Mouse (Mus musculus): ENCODE results near the gene Cacnb3. TPM values are rescaled to one million over a fixed set of nuclear protein-coding genes. Genes with fewer than 3 reads are reported as not detected.

Gene Cacnb3
- total RNA-seq, 1 experiment: 32.0 TPM

DNA sequence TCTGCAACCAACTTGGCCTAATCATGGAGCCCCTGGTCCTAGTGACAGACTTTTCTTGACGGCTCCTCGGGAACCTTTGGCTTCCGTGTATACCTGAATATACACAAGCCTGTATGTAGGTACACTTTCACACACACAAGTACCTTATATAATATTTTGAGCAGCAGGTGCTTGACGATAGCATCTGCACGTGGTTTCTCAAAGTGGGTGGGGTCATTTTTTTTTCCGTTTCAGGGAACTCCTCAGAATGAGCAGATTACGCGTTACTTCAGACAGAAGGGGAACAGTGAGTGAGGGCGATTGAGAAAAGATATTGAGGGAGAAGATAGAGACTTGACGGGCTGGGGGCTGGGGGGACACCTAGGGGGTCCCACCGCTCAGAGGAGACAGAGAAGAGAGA is 42.9 kb upstream of the Cacnb3 start:
- no peak for DNase-seq (ENCODE audit: low read depth, low spot score)
- no peaks in the 10 kb centered on the region for H3K36me3 ChIP-seq (ENCODE audit: control insufficient read depth, insufficient read depth, low read length, poor library complexity, severe bottlenecking)
- H3K9ac ChIP-seq (ENCODE audit: insufficient read depth, low read depth, low read length, poor library complexity, severe bottlenecking): no peak overlapping the region
- no peak overlapping the region for H3K4me3 ChIP-seq (ENCODE audit: insufficient read depth in 1 of 2, low read depth in 1 of 2, low read length in 2 of 2, poor library complexity in 1 of 2, severe bottlenecking in 1 of 2)
- in situ Hi-C loops (cut with MboI; ENCODE audit: low sequenced_read_pairs in 2 of 2, unreplicated experiment in 2 of 2): no loop called here
- H3K27ac ChIP-seq (ENCODE audit: insufficient read depth, low read depth, low read length, poor library complexity, severe bottlenecking): no peak overlapping the region
- peaks cover 6 to 7% of the 10 kb centered on the region in 2 experiments; a peak in 3 of 4 replicates for H3K4me1 ChIP-seq (ENCODE audit: control insufficient read depth in 2 of 2, insufficient read depth in 2 of 2, low read length in 2 of 2, poor library complexity in 1 of 2)
- TF ChIP-seq CHD2 (IDR thresholded peaks at IDR 0.05; ENCODE audit: low read depth, low read length) (no peak), ZNF384 (IDR thresholded peaks at IDR 0.05; ENCODE audit: low read depth, low read length) (no peak), ZC3H11A (IDR thresholded peaks at IDR 0.05; ENCODE audit: borderline replicate concordance, low read depth, low read length) (no peak), HCFC1 (IDR thresholded peaks at IDR 0.05; ENCODE audit: borderline replicate concordance, insufficient read depth, low read length) (no peak), MAFK (IDR thresholded peaks at IDR 0.05; ENCODE audit: insufficient read depth, low read depth, low read length) (no peak)
- no peaks in the 10 kb centered on the region for H3K9me3 ChIP-seq (ENCODE audit: control insufficient read depth, insufficient read depth, low read depth, low read length)

DNA sequence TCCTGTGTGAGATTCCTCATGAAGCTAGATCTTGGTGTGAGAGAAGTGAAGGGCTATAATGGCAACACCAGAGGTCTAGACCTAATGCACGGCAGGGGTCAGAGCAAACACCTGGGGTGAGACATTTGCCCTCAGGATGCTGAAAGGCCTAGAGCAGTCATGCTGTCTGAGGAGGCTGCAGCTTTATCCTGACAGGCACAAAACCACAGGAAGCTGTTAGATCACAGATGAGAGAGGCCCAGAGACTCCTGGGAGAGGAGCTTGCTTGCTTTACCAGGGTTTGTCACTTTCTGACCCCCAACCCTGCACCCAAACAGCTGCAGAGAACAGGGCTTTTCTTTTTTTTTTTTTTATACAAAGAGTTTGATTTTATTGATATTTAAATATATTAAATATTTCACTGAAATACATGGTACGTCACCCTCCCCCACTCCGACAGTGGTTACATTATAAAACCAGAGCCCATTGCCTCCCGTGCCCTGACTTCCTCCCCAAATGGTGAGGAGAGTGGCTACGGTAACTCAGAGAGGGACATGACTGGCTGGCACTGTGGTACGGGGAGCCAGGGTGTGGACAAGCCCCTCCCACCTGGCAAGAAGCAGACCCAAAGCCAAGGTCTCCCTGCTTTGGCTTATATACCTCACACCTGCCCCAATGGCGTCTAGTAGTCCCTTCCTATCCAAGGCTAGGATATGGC is 40.9 kb upstream of the Cacnb3 start:
- in situ Hi-C loops (cut with MboI; ENCODE audit: low sequenced_read_pairs in 2 of 2, unreplicated experiment in 2 of 2): no loop called here
- DNase-seq (ENCODE audit: low read depth, low spot score): no peak
- Histone ChIP-seq H3K4me3 (ENCODE audit: insufficient read depth in 1 of 2, low read depth in 1 of 2, low read length in 2 of 2, poor library complexity in 1 of 2, severe bottlenecking in 1 of 2) (no peak overlapping the region), H3K4me1 (ENCODE audit: control insufficient read depth in 2 of 2, insufficient read depth in 2 of 2, low read length in 2 of 2, poor library complexity in 1 of 2) (peaks cover 6 to 14% of the 10 kb centered on the region in 2 experiments), H3K27ac (ENCODE audit: insufficient read depth, low read depth, low read length, poor library complexity, severe bottlenecking) (no peak overlapping the region), H3K36me3 (ENCODE audit: control insufficient read depth, insufficient read depth, low read length, poor library complexity, severe bottlenecking) (no peaks in the 10 kb centered on the region; the same call in 1 of the 2 replicates), H3K9ac (ENCODE audit: insufficient read depth, low read depth, low read length, poor library complexity, severe bottlenecking) (no peak overlapping the region), H3K9me3 (ENCODE audit: control insufficient read depth, insufficient read depth, low read depth, low read length) (no peaks in the 10 kb centered on the region)
- TF ChIP-seq ZNF384 (IDR thresholded peaks at IDR 0.05; ENCODE audit: low read depth, low read length): no peak

DNA sequence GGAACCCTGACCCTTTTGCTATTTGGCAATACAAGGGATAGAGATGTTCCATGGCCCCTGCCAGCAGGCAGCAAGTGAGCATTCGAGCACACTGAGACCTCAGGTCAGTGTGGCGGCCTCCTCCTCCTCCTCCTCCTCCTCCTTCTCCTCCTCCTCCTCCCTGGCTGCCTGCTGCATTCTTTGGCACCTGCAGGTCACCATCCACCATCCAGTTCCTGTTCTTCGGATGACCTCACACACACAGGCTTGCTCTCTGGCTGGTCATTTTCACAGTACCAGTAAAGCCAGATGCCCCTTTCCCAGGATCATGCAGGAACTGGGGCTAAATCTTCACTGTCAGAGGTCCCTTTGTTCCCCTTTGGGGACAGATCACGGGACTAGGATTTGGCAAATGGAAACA is 39.2 kb upstream of the Cacnb3 start:
- Histone ChIP-seq H3K9me3 (ENCODE audit: control insufficient read depth, insufficient read depth, low read depth, low read length) (no peaks in the 10 kb centered on the region), H3K4me1 (ENCODE audit: control insufficient read depth in 2 of 2, insufficient read depth in 2 of 2, low read length in 2 of 2, poor library complexity in 1 of 2) (peaks cover 0 to 15% of the 10 kb centered on the region in 2 experiments; a peak in 2 of 4 replicates), H3K27ac (ENCODE audit: insufficient read depth, low read depth, low read length, poor library complexity, severe bottlenecking) (no peak overlapping the region), H3K9ac (ENCODE audit: insufficient read depth, low read depth, low read length, poor library complexity, severe bottlenecking) (no peak overlapping the region), H3K4me3 (ENCODE audit: insufficient read depth in 1 of 2, low read depth in 1 of 2, low read length in 2 of 2, poor library complexity in 1 of 2, severe bottlenecking in 1 of 2) (no peak overlapping the region), H3K36me3 (ENCODE audit: control insufficient read depth, insufficient read depth, low read length, poor library complexity, severe bottlenecking) (peaks cover 3% of the 10 kb centered on the region; the same call in 1 of the 2 replicates)
- DNase-seq (ENCODE audit: low read depth, low spot score): no peak
- TF ChIP-seq ZC3H11A (IDR thresholded peaks at IDR 0.05; ENCODE audit: borderline replicate concordance, low read depth, low read length) (no peak), ZNF384 (IDR thresholded peaks at IDR 0.05; ENCODE audit: low read depth, low read length) (no peak), MAFK (IDR thresholded peaks at IDR 0.05; ENCODE audit: insufficient read depth, low read depth, low read length) (no peak), HCFC1 (IDR thresholded peaks at IDR 0.05; ENCODE audit: borderline replicate concordance, insufficient read depth, low read length) (no peak), CHD2 (IDR thresholded peaks at IDR 0.05; ENCODE audit: low read depth, low read length) (no peak)
- in situ Hi-C loops (cut with MboI; ENCODE audit: low sequenced_read_pairs in 2 of 2, unreplicated experiment in 2 of 2): no loop called here

DNA sequence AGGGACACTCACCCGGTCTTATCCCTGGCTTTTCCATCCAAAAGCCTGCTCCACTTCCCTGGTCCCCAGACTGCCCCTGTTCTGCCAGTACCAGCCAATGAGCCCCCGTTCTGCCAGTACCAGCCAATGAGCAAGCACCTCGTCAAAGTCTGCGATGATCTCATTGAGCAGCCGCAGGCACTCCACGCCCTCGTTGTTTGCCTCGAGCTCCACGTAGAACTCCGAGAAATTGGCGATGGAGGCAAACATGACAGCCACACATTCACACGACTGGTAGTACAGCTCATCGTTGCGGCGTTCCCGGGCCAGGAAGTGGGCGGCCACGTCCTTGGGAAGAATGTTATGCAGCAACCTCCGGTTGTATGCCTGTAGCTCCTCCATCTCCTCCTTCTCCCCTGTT is 36.4 kb upstream of the Cacnb3 start:
- Histone ChIP-seq H3K4me1 (ENCODE audit: control insufficient read depth in 2 of 2, insufficient read depth in 2 of 2, low read length in 2 of 2, poor library complexity in 1 of 2) (peaks cover 0 to 21% of the 10 kb centered on the region in 2 experiments; a peak in 2 of 4 replicates), H3K27ac (ENCODE audit: insufficient read depth, low read depth, low read length, poor library complexity, severe bottlenecking) (no peak overlapping the region), H3K36me3 (ENCODE audit: control insufficient read depth, insufficient read depth, low read length, poor library complexity, severe bottlenecking) (peaks cover 3% of the 10 kb centered on the region; the same call in 1 of the 2 replicates), H3K9ac (ENCODE audit: insufficient read depth, low read depth, low read length, poor library complexity, severe bottlenecking) (peak overlapping the region; percentile 45; the same call in 1 of the 2 replicates), H3K9me3 (ENCODE audit: control insufficient read depth, insufficient read depth, low read depth, low read length) (no peaks in the 10 kb centered on the region), H3K4me3 (ENCODE audit: insufficient read depth in 1 of 2, low read depth in 1 of 2, low read length in 2 of 2, poor library complexity in 1 of 2, severe bottlenecking in 1 of 2) (peak overlapping the region; percentile 5 to 50; a peak in 2 of 4 replicates)
- TF ChIP-seq CHD2 (IDR thresholded peaks at IDR 0.05; ENCODE audit: low read depth, low read length) (no peak), MAFK (IDR thresholded peaks at IDR 0.05; ENCODE audit: insufficient read depth, low read depth, low read length) (no peak), ZNF384 (IDR thresholded peaks at IDR 0.05; ENCODE audit: low read depth, low read length) (no peak), ZC3H11A (IDR thresholded peaks at IDR 0.05; ENCODE audit: borderline replicate concordance, low read depth, low read length) (no peak), HCFC1 (IDR thresholded peaks at IDR 0.05; ENCODE audit: borderline replicate concordance, insufficient read depth, low read length) (no peak)
- peak; percentile 52 for DNase-seq (ENCODE audit: low read depth, low spot score)
- in situ Hi-C loops (cut with MboI; ENCODE audit: low sequenced_read_pairs in 2 of 2, unreplicated experiment in 2 of 2): no loop called here

Data from ES-E14 (cell line).